Comparison of ENCODE assay signal across 30 mouse cellular contexts in the genomic region with DNA sequence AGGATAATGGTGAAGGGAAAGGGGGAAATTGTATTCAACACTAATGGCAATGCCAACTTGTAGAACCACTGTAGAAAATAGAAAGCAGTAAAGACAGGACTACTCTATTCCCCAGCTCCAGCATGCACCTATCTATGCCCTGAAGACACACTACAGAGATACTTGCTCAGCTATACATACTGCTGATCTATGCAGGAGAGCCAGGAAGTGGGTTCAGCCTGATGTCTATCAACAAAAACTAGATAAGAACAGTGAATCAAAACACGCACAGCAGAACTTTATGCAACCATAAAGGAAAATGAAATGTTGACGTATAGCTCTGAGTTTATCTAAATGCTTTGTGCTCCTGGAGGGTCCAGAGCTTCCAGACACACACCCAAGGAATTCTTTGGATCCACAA. TPM values are rescaled to one million over a fixed set of nuclear protein-coding genes. Genes with fewer than 3 reads are reported as not detected.
"Had no signal": no experiment of that assay in that cellular context is flagged by ENCODE, and none has a peak within 500 bp of the region (broad histone marks: within the 10 kb centered on the region; RNA-seq: fewer than 3 reads in every experiment).

No protein-coding gene starts in this region.

- H3K27ac ChIP-seq: kidney, postnatal 0 days; layer of hippocampus, adult 2 months; liver, embryonic 13.5 days; macrophage; midbrain, embryonic 12.5 days; midbrain, embryonic 15.5 days; neural tube, embryonic 13.5 days; stomach, postnatal 0 days had no signal

- H3K4me3 ChIP-seq: layer of hippocampus, adult 2 months; liver, embryonic 13.5 days; midbrain, embryonic 12.5 days; midbrain, embryonic 15.5 days; neural tube, embryonic 13.5 days had no signal

- ATAC-seq: midbrain, embryonic 15.5 days had no signal

- DNase-seq: kidney, adult 2 months; kidney, postnatal 25 days; layer of hippocampus, adult 9-11 months; liver, embryonic 13.5 days; lung, adult 2 months; retina, postnatal 1 day; right cerebral cortex, postnatal 4 days; thymus, postnatal 36 days had no signal

RNA-seq across cellular contexts. Expression of gene Ear6, which starts 10.7 kb away (rescaled TPM):
- total RNA-seq: layer of hippocampus, adult 2 months; layer of hippocampus, postnatal 25 days; left cerebral cortex, adult 18-20 months; left cerebral cortex, postnatal 10 days; left cerebral cortex, postnatal 36 days; liver, adult 2 months; neutrophil, adult 5-6 weeks had no signal
- polyA plus RNA-seq: kidney, adult 2 months; kidney, embryonic 14.5 days; kidney, postnatal 0 days; large intestine, adult 2 months; limb, embryonic 11.5 days; liver, adult 2 months; lung, embryonic 16.5 days; midbrain, embryonic 12.5 days; midbrain, embryonic 15.5 days; neural tube, embryonic 13.5 days; stomach, embryonic 14.5 days; stomach, postnatal 0 days had no signal

RNA-seq across cellular contexts. Expression of gene AY358078, which starts 42.9 kb away (rescaled TPM):
- total RNA-seq: layer of hippocampus, adult 2 months; layer of hippocampus, postnatal 25 days; left cerebral cortex, adult 18-20 months; left cerebral cortex, postnatal 10 days; left cerebral cortex, postnatal 36 days; liver, adult 2 months; megakaryocyte, adult 5-6 weeks; neutrophil, adult 5-6 weeks had no signal
- polyA plus RNA-seq: kidney, adult 2 months; kidney, embryonic 14.5 days; kidney, postnatal 0 days; large intestine, adult 2 months; limb, embryonic 11.5 days; limb, embryonic 14.5 days; liver, adult 2 months; liver, embryonic 13.5 days; liver, embryonic 16.5 days; lung, adult 2 months; lung, embryonic 16.5 days; macrophage; midbrain, embryonic 12.5 days; midbrain, embryonic 15.5 days; neural tube, embryonic 13.5 days; stomach, embryonic 14.5 days; stomach, postnatal 0 days; thymus, postnatal 0 days had no signal
